Mouse (Mus musculus): ENCODE results near the gene Fry. TPM values are rescaled to one million over a fixed set of nuclear protein-coding genes. Genes with fewer than 3 reads are reported as not detected.

The Fry gene
- total and polyA plus RNA-seq, 3 experiments, result 1.9 to 2.3 TPM; not detected in 1

- TF ChIP-seq CTCF (IDR thresholded peaks at IDR 0.05 in 2 of 3, conservative IDR thresholded peaks at IDR 0.05 in 1 of 3; ENCODE audit: control insufficient read depth in 1 of 3, insufficient read depth in 1 of 3, low read depth in 2 of 3, low read length in 3 of 3, poor library complexity in 1 of 3, severe bottlenecking in 1 of 3), result peak; percentile 81 to 98 (median 87)
These were observed 1.6 kb upstream of the Fry start (continued) for GRCm38 (mm10) chr5:150116906-150117216.

GRCm38 (mm10) chr5:150118124-150118454 is 356 bp upstream of the Fry start:
- no peak for DNase-seq (ENCODE audit: low read depth, low spot score)
- no peaks in the 10 kb centered on the region for H3K27me3 ChIP-seq (ENCODE audit: control insufficient read depth in 1 of 2, insufficient read depth in 2 of 2, low read length in 2 of 2)
- no peaks in the 10 kb centered on the region for H3K9me3 ChIP-seq (replicated peaks; ENCODE audit: insufficient read depth, low read length)
- peak overlapping the region; percentile 26 for H3K27ac ChIP-seq (ENCODE audit: control insufficient read depth, low read depth, low read length)
- peak overlapping the region; percentile 31 to 70 for H3K4me3 ChIP-seq (ENCODE audit: control insufficient read depth in 1 of 2, insufficient read depth in 1 of 2, low read depth in 2 of 2, low read length in 2 of 2)
- H3K4me1 ChIP-seq (ENCODE audit: control insufficient read depth in 1 of 2, insufficient read depth in 2 of 2, low read length in 2 of 2), result peaks cover 2 to 13% of the 10 kb centered on the region in 2 experiments; a peak in 3 of 4 replicates
- no peaks in the 10 kb centered on the region for H3K79me2 ChIP-seq (ENCODE audit: control insufficient read depth, insufficient read depth, low read length, poor library complexity)
- TF ChIP-seq RCOR1 (IDR thresholded peaks at IDR 0.05; ENCODE audit: low read depth, low read length), result 0 out of 2 replicates have a peak, but pooled peaks have one; percentile 12
- TF ChIP-seq ZMIZ1 (IDR thresholded peaks at IDR 0.05; ENCODE audit: low read depth, low read length), result peak; percentile 71; the same call in 1 of the 2 replicates
- TF ChIP-seq MYC (IDR thresholded peaks at IDR 0.05; ENCODE audit: low read depth, low read length), result 0 out of 2 replicates have a peak, but pooled peaks have one; percentile 15
- TF ChIP-seq NELFE (IDR thresholded peaks at IDR 0.05; ENCODE audit: low read depth, low read length), result no peak
- no peak for TF ChIP-seq CHD1 (IDR thresholded peaks at IDR 0.05; ENCODE audit: low read depth, low read length)
- TF ChIP-seq EP300 (IDR thresholded peaks at IDR 0.05; ENCODE audit: low read depth in 1 of 2, low read length in 2 of 2), result 0 out of 4 replicates have a peak, but pooled peaks of 1 of the 2 experiments have one; percentile 34
- peak; percentile 79 for TF ChIP-seq ZNF384 (IDR thresholded peaks at IDR 0.05; ENCODE audit: low read depth, low read length)
- TF ChIP-seq USF2 (IDR thresholded peaks at IDR 0.05; ENCODE audit: borderline replicate concordance in 1 of 2, insufficient read depth in 1 of 2, low read depth in 1 of 2, low read length in 2 of 2), result 0 out of 4 replicates have a peak, but pooled peaks of 1 of the 2 experiments have one; percentile 1
- H3K36me3 ChIP-seq (ENCODE audit: control insufficient read depth in 1 of 2, insufficient read depth in 2 of 2, low read length in 2 of 2), result peaks cover 0 to 10% of the 10 kb centered on the region in 2 experiments; a peak in 2 of 4 replicates
- H3K9ac ChIP-seq (ENCODE audit: control insufficient read depth, low read depth, low read length, poor library complexity, severe bottlenecking), result peak overlapping the region; percentile 20

- Histone ChIP-seq H3K79me2 (ENCODE audit: control insufficient read depth, insufficient read depth, low read length, poor library complexity) (no peaks in the 10 kb centered on the region), H3K4me1 (ENCODE audit: control insufficient read depth in 1 of 2, insufficient read depth in 2 of 2, low read length in 2 of 2) (peaks cover 2 to 9% of the 10 kb centered on the region in 2 experiments; a peak in 3 of 4 replicates), H3K27ac (ENCODE audit: control insufficient read depth, low read depth, low read length) (no peak overlapping the region), H3K9ac (ENCODE audit: control insufficient read depth, low read depth, low read length, poor library complexity, severe bottlenecking) (no peak overlapping the region), H3K4me3 (ENCODE audit: control insufficient read depth in 1 of 2, insufficient read depth in 1 of 2, low read depth in 2 of 2, low read length in 2 of 2) (no peak overlapping the region), H3K9me3 (replicated peaks; ENCODE audit: insufficient read depth, low read length) (no peaks in the 10 kb centered on the region), H3K36me3 (ENCODE audit: control insufficient read depth in 1 of 2, insufficient read depth in 2 of 2, low read length in 2 of 2) (peaks cover 0 to 4% of the 10 kb centered on the region in 2 experiments; a peak in 2 of 4 replicates), H3K27me3 (ENCODE audit: control insufficient read depth in 1 of 2, insufficient read depth in 2 of 2, low read length in 2 of 2) (no peaks in the 10 kb centered on the region)
- TF ChIP-seq JUND (IDR thresholded peaks at IDR 0.05; ENCODE audit: low read depth, low read length) (no peak), POLR2AphosphoS5 (IDR thresholded peaks at IDR 0.05; ENCODE audit: borderline replicate concordance, low read depth, low read length) (no peak), GATA1 (IDR thresholded peaks at IDR 0.05; ENCODE audit: low read depth, low read length) (no peak), RCOR1 (IDR thresholded peaks at IDR 0.05; ENCODE audit: low read depth, low read length) (no peak), UBTF (IDR thresholded peaks at IDR 0.05; ENCODE audit: borderline replicate concordance, insufficient read depth, low read depth, low read length) (no peak), E2F4 (IDR thresholded peaks at IDR 0.05; ENCODE audit: borderline replicate concordance, low read depth, low read length) (no peak), MAX (IDR thresholded peaks at IDR 0.05; ENCODE audit: low read length) (no peak), POLR2AphosphoS2 (IDR thresholded peaks at IDR 0.05; ENCODE audit: low read length) (no peak), MAFK (IDR thresholded peaks at IDR 0.05; ENCODE audit: borderline replicate concordance, low read depth, low read length) (no peak), ELF1 (IDR thresholded peaks at IDR 0.05; ENCODE audit: low read depth, low read length) (no peak), EP300 (IDR thresholded peaks at IDR 0.05; ENCODE audit: low read depth in 1 of 2, low read length in 2 of 2) (no peak), MXI1 (IDR thresholded peaks at IDR 0.05; ENCODE audit: low read depth, low read length) (no peak), MYB (IDR thresholded peaks at IDR 0.05; ENCODE audit: low read depth, low read length) (no peak)
- DNase-seq (ENCODE audit: low read depth, low spot score), result no peak
These were observed 2.2 kb downstream of the Fry start for GRCm38 (mm10) chr5:150120676-150121075.
